Mouse (Mus musculus): Measurements from ENCODE around the gene Serpini1. TPM values are rescaled to one million over a fixed set of nuclear protein-coding genes. Genes with fewer than 3 reads are reported as not detected.

The Serpini1 gene
- total RNA-seq (2012; rRNA removed) (1.2 TPM in 2 replicates), total RNA-seq (2014; rRNA removed) (2.5 and 3.5 TPM in 2 replicates), polyA plus RNA-seq (2012; ENCODE audit: insufficient read length, low read depth) (1.1 and 2.2 TPM in 2 replicates)

GRCm38 (mm10) chr3:75557292-75557691 lies at the start of gene Serpini1:
TSS of gene Serpini1 (plus strand) at chr3:75557547.
- H3K4me2 ChIP-seq (ENCODE audit: insufficient read depth, low read depth, poor library complexity, severe bottlenecking), result peak within 1 kb of the TSS; percentile 35
- H3K4me3 ChIP-seq (replicated peaks in 1 of 3; ENCODE audit: low read depth in 2 of 3, low read length in 2 of 3, poor library complexity in 1 of 3), result peak within 1 kb of the TSS; percentile 76 to 96 (median 77)
- in situ Hi-C loops (cut with MboI; ENCODE audit: low pct_ligation_motif_present, low pct_unique_long_range_greater_than_20kb, low sequenced_read_pairs), result no loop called here
- H3K9ac ChIP-seq (ENCODE audit: insufficient read depth, low read depth), result peak within 1 kb of the TSS; percentile 76
- no peaks in the 10 kb centered on the region for H3K27me3 ChIP-seq (replicated peaks)
- peaks cover 16% of the 10 kb centered on the region for H3K79me2 ChIP-seq (replicated peaks; ENCODE audit: control insufficient read depth, extremely low read depth, insufficient read depth, poor library complexity, severe bottlenecking)
- TF ChIP-seq ETS1 (conservative IDR thresholded peaks at IDR 0.05; ENCODE audit: low read depth, low read length) (no peak), EP300 (IDR thresholded peaks at IDR 0.05; ENCODE audit: low read length) (no peak), GABPA (IDR thresholded peaks at IDR 0.05; ENCODE audit: insufficient replicate concordance, low read depth, low read length) (no peak), USF2 (conservative IDR thresholded peaks at IDR 0.05; ENCODE audit: low read depth, low read length) (no peak), CHD2 (IDR thresholded peaks at IDR 0.05; ENCODE audit: low read length) (no peak), MAFK (IDR thresholded peaks at IDR 0.05; ENCODE audit: insufficient replicate concordance, low read length) (no peak), CHD1 (IDR thresholded peaks at IDR 0.05; ENCODE audit: low read depth, low read length) (no peak), SMC3 (IDR thresholded peaks at IDR 0.05; ENCODE audit: low read depth, low read length) (no peak), NRF1 (IDR thresholded peaks at IDR 0.05; ENCODE audit: low read depth, low read length) (peak; percentile 75), PAX5 (IDR thresholded peaks at IDR 0.05; ENCODE audit: low read length) (no peak), MYC (IDR thresholded peaks at IDR 0.05; ENCODE audit: low read depth, low read length) (no peak), ELF1 (IDR thresholded peaks at IDR 0.05; ENCODE audit: low read depth, low read length) (no peak), NELFE (IDR thresholded peaks at IDR 0.05; ENCODE audit: low read depth, low read length) (0 out of 2 replicates have a peak, but pooled peaks have one; percentile 28), TCF12 (IDR thresholded peaks at IDR 0.05; ENCODE audit: low read depth, low read length) (peak; percentile 82), UBTF (IDR thresholded peaks at IDR 0.05; ENCODE audit: low read depth, low read length) (no peak), ZKSCAN1 (IDR thresholded peaks at IDR 0.05; ENCODE audit: borderline replicate concordance, low read depth, low read length) (no peak), TBP (conservative IDR thresholded peaks at IDR 0.05; ENCODE audit: low read depth, low read length) (peak; percentile 87), JUND (conservative IDR thresholded peaks at IDR 0.05; ENCODE audit: low read depth, low read length) (no peak), MEF2A (IDR thresholded peaks at IDR 0.05; ENCODE audit: borderline replicate concordance, low read depth, low read length) (no peak), RCOR1 (conservative IDR thresholded peaks at IDR 0.05; ENCODE audit: low read depth, low read length) (no peak), POLR2A (IDR thresholded peaks at IDR 0.05; ENCODE audit: low read depth, low read length) (peak; percentile 80), RAD21 (IDR thresholded peaks at IDR 0.05; ENCODE audit: low read depth, low read length) (no peak), IRF4 (IDR thresholded peaks at IDR 0.05; ENCODE audit: low read depth, low read length) (no peak), MAX (IDR thresholded peaks at IDR 0.05; ENCODE audit: low read length) (no peak), MXI1 (IDR thresholded peaks at IDR 0.05; ENCODE audit: low read depth, low read length) (no peak; the same call in 1 of the 2 replicates)
- dilution Hi-C loops (cut with MboI; ENCODE audit: extremely low pct_ligation_motif_present, extremely low pct_unique_long_range_greater_than_20kb, low sequenced_read_pairs), result no loop called here
- no peaks in the 10 kb centered on the region for H3K9me3 ChIP-seq (replicated peaks; ENCODE audit: low read length)
- peak within 1 kb of the TSS; percentile 26 for H3K27ac ChIP-seq (ENCODE audit: insufficient read depth, low read depth)
- H3K36me3 ChIP-seq (replicated peaks in 1 of 2; ENCODE audit: control insufficient read depth in 1 of 2, insufficient read depth in 1 of 2, low read length in 1 of 2), result peaks cover 0 to 2% of the 10 kb centered on the region in 2 experiments
- DNase-seq (ENCODE audit: extremely low read depth), result peak; percentile 92
- peaks cover 2 to 24% of the 10 kb centered on the region in 2 experiments; a peak in 2 of 4 replicates for H3K4me1 ChIP-seq (ENCODE audit: control insufficient read depth in 1 of 2, insufficient read depth in 2 of 2)

Measured in CH12.LX (cell line).